Mouse (Mus musculus) stomach, embryonic 14.5 days (tissue): ENCODE data around the gene Dock8. TPM values are rescaled to one million over a fixed set of nuclear protein-coding genes. Genes with fewer than 3 reads are reported as not detected.

ENCODE experiments used
- ATAC-seq: fragments of 200-750 bp; cut with Nextera tagmentation; 2 replicates; pipeline ENCODE4 v1.8.0; 2017; ENCODE audit warnings: low read depth, moderate TSS enrichment; ENCODE audit not compliant: insufficient number of reproducible peaks, insufficient read depth, low FRiP score
- H3K27ac ChIP-seq: fragments of 300-500 bp; sonication (generic); 2 replicates; pipeline ENCODE4 v1.5.1; 2014; ENCODE audit warnings: mild to moderate bottlenecking, low read length, moderate library complexity, mixed read lengths
- H3K27me3 ChIP-seq: fragments of 300-500 bp; sonication (generic); 2 replicates; pipeline ENCODE4 v1.6.1; 2014; ENCODE audit warnings: low read length, control low read depth, mixed read lengths; ENCODE audit not compliant: control insufficient read depth, insufficient read depth
- H3K36me3 ChIP-seq: fragments of 300-500 bp; sonication (generic); 2 replicates; pipeline ENCODE4 v1.6.1; 2014; ENCODE audit warnings: mild to moderate bottlenecking, control low read depth, low read length, moderate library complexity, mixed read lengths; ENCODE audit not compliant: control insufficient read depth, insufficient read depth
- H3K4me1 ChIP-seq: fragments of 300-500 bp; sonication (generic); 2 replicates; pipeline ENCODE4 v1.6.1; 2014; ENCODE audit warnings: low read length, control low read depth, mixed read lengths; ENCODE audit not compliant: control insufficient read depth, insufficient read depth
- H3K4me2 ChIP-seq: fragments of 300-500 bp; sonication (generic); replicated peaks from 2 replicates; pipeline ENCODE4 v1.6.1; 2014; ENCODE audit warnings: low read depth, low read length, control low read depth
- H3K4me3 ChIP-seq: fragments of 300-500 bp; sonication (generic); 2 replicates; pipeline ENCODE4 v1.5.1; 2014; ENCODE audit warnings: low read depth, low read length, control low read depth
- H3K9ac ChIP-seq: fragments of 300-500 bp; sonication (generic); replicated peaks from 2 replicates; pipeline ENCODE4 v1.6.1; 2014; ENCODE audit warnings: low read depth, mild to moderate bottlenecking, control low read depth, low read length, moderate library complexity, mixed read lengths
- H3K9me3 ChIP-seq: fragments of 300-500 bp; sonication (generic); 2 replicates; pipeline ENCODE4 v1.6.1; 2016; ENCODE audit warnings: low read depth, low read length, control low read depth; ENCODE audit not compliant: control insufficient read depth
- WGBS: fragments of 180-500 bp; shearing (Covaris S2); extraction: QIAGEN DNeasy Blood & Tissue Kit; methylation state at CpG from one replicate; pipeline ENCODE4 v1.1.7; 2014; 5-methylcytosine and 5-hydroxymethylcytosine counted together
- polyA plus RNA-seq: library from polyadenylated mRNA; unstranded; fragments of >200 nt; fragmentation: Nextera tagmentation; extraction: Ambion mirVana; gene quantifications from 2 replicates; pipeline ENCODE4 v1.2.1, GENCODE M21; 2014

Dock8 gene
- polyA plus RNA-seq, 1 experiment from 2014 or later: 10.7 TPM

GRCm38 (mm10) chr19:25206969-25207368 is 207.6 kb downstream of the Dock8 start:
- ATAC-seq: no peak
- H3K4me2 ChIP-seq: no peak overlapping the region
- no peaks in the 10 kb centered on the region for H3K4me1 ChIP-seq
- no peak overlapping the region for H3K4me3 ChIP-seq
- 76% methylated on average over 12 of the region's 12 CpGs for WGBS
- no peaks in the 10 kb centered on the region for H3K9me3 ChIP-seq
- no peaks in the 10 kb centered on the region for H3K27me3 ChIP-seq
- H3K27ac ChIP-seq: no peak overlapping the region
- H3K36me3 ChIP-seq: no peaks in the 10 kb centered on the region
- no peak overlapping the region for H3K9ac ChIP-seq

GRCm38 (mm10) chr19:25207731-25208361 is 208.5 kb downstream of the Dock8 start:
- Histone ChIP-seq H3K36me3 (no peaks in the 10 kb centered on the region), H3K27me3 (no peaks in the 10 kb centered on the region), H3K4me2 (peak overlapping the region; percentile 13; the same call in 1 of the 2 replicates), H3K9me3 (no peaks in the 10 kb centered on the region), H3K4me1 (no peaks in the 10 kb centered on the region), H3K9ac (no peak overlapping the region), H3K27ac (no peak overlapping the region), H3K4me3 (no peak overlapping the region)
- ATAC-seq: no peak
- WGBS: 23% methylated on average over 23 of the region's 23 CpGs

- Histone ChIP-seq H3K4me2 (no peak overlapping the region), H3K27me3 (no peaks in the 10 kb centered on the region), H3K36me3 (no peaks in the 10 kb centered on the region), H3K27ac (no peak overlapping the region), H3K4me1 (no peaks in the 10 kb centered on the region), H3K4me3 (no peak overlapping the region), H3K9ac (no peak overlapping the region), H3K9me3 (no peaks in the 10 kb centered on the region)
- ATAC-seq: no peak
- 80% methylated on average over 11 of the region's 11 CpGs for WGBS
Measured at GRCm38 (mm10) chr19:25208596-25209110, 209.3 kb downstream of the Dock8 start.

GRCm38 (mm10) chr19:25220611-25221010 is 221.3 kb downstream of the Dock8 start:
- Histone ChIP-seq H3K4me3 (no peak overlapping the region), H3K4me2 (no peak overlapping the region), H3K27me3 (no peaks in the 10 kb centered on the region), H3K9me3 (no peaks in the 10 kb centered on the region), H3K9ac (no peak overlapping the region), H3K4me1 (no peaks in the 10 kb centered on the region), H3K27ac (no peak overlapping the region), H3K36me3 (no peaks in the 10 kb centered on the region)
- ATAC-seq: no peak
- 72% methylated on average over 2 of the region's 2 CpGs for WGBS

- Histone ChIP-seq H3K4me3 (no peak overlapping the region), H3K27ac (no peak overlapping the region), H3K9ac (no peak overlapping the region), H3K4me1 (no peaks in the 10 kb centered on the region), H3K9me3 (no peaks in the 10 kb centered on the region), H3K36me3 (no peaks in the 10 kb centered on the region), H3K27me3 (no peaks in the 10 kb centered on the region), H3K4me2 (no peak overlapping the region)
- WGBS: 46% methylated on average over 9 of the region's 9 CpGs
- ATAC-seq: no peak
Measured at GRCm38 (mm10) chr19:25221964-25222640, 222.8 kb downstream of the Dock8 start.

- Histone ChIP-seq H3K36me3 (no peaks in the 10 kb centered on the region), H3K27me3 (no peaks in the 10 kb centered on the region), H3K9ac (no peak overlapping the region), H3K4me2 (no peak overlapping the region), H3K4me1 (no peaks in the 10 kb centered on the region), H3K4me3 (no peak overlapping the region), H3K27ac (no peak overlapping the region), H3K9me3 (no peaks in the 10 kb centered on the region)
- peak; percentile 42; the same call in 1 of the 2 replicates for ATAC-seq
- WGBS: 82% methylated on average over 4 of the region's 4 CpGs
Measured at GRCm38 (mm10) chr19:25230058-25230974, 231.0 kb downstream of the Dock8 start.

GRCm38 (mm10) chr19:25230975-25231334 is 231.6 kb downstream of the Dock8 start:
- H3K36me3 ChIP-seq: no peaks in the 10 kb centered on the region
- no peak overlapping the region for H3K4me2 ChIP-seq
- ATAC-seq: peak; percentile 10; the same call in 1 of the 2 replicates
- H3K9me3 ChIP-seq: no peaks in the 10 kb centered on the region
- H3K27me3 ChIP-seq: no peaks in the 10 kb centered on the region
- no peak overlapping the region for H3K4me3 ChIP-seq
- no peak overlapping the region for H3K27ac ChIP-seq
- H3K9ac ChIP-seq: no peak overlapping the region
- no peaks in the 10 kb centered on the region for H3K4me1 ChIP-seq
- WGBS: 67% methylated on average over 4 of the region's 4 CpGs

GRCm38 (mm10) chr19:25232032-25232431 is 232.7 kb downstream of the Dock8 start:
- 64% methylated on average over 10 of the region's 10 CpGs for WGBS
- Histone ChIP-seq H3K9ac (no peak overlapping the region), H3K4me3 (no peak overlapping the region), H3K36me3 (no peaks in the 10 kb centered on the region), H3K27me3 (no peaks in the 10 kb centered on the region), H3K4me1 (0 out of 2 replicates have a peak, but pooled peaks cover 3% of the 10 kb centered on the region), H3K9me3 (no peaks in the 10 kb centered on the region), H3K4me2 (no peak overlapping the region), H3K27ac (no peak overlapping the region)
- no peak for ATAC-seq
